Mouse (Mus musculus) megakaryocyte-erythroid progenitor cell, adult 5-6 weeks (primary cell): ENCODE data around the gene Etv3. TPM values are rescaled to one million over a fixed set of nuclear protein-coding genes. Genes with fewer than 3 reads are reported as not detected.
A peak's percentile ranks its signal among the peaks of the same experiment; 100 is the strongest.

Experiments used
- ATAC-seq: replicated peaks from 2 replicates; pipeline ENCODE4 v1.8.0; 2016; ENCODE audit warnings: mild to moderate bottlenecking, inconsistent platforms; ENCODE audit not compliant: severe bottlenecking, poor library complexity, low FRiP score, low TSS enrichment
- total RNA-seq, 2 experiments: library from RNA; stranded (forward) in 1 of 2; stranded (reverse) in 1 of 2; fragments of 200-1000, 215-1000 nt in 1 of 2; fragments of >200 nt in 1 of 2; fragmentation: Nextera tagmentation in 1 of 2; gene quantifications; 2 replicates each; pipeline ENCODE4 v1.2.3; 2014 to 2017

Gene Etv3
- total RNA-seq, 2 experiments from 2014 or later: 8.0 to 8.6 TPM

GRCm38 (mm10) chr3:87511971-87512765 is 13.0 kb upstream of the Etv3 start:
- ATAC-seq: peak; percentile 71

- ATAC-seq: peak; percentile 78
These were observed 9.6 kb upstream of the Etv3 start for GRCm38 (mm10) chr3:87515567-87516081.

GRCm38 (mm10) chr3:87518425-87518824 is 6.8 kb upstream of the Etv3 start:
- ATAC-seq: no peak

DNA sequence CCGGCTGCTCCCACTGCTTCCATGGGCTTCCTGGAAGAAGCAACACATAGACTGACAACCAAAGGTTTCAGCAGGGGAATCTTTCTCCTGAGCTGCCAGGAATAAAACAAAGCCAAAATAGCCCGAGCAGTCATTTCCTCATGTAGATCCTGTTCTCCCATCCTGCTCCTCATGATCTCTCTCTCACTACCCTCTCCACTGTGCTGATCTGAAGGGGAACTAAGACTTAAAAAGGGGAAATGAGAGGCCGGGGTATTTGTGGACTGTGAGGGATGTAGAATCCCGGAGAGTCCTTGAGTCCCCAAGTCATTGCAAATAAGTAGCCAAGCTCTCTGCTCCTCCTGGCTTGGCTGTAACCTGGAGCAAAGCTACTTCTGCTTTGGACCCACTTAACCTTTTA is 4.1 kb upstream of the Etv3 start:
- no peak for ATAC-seq

DNA sequence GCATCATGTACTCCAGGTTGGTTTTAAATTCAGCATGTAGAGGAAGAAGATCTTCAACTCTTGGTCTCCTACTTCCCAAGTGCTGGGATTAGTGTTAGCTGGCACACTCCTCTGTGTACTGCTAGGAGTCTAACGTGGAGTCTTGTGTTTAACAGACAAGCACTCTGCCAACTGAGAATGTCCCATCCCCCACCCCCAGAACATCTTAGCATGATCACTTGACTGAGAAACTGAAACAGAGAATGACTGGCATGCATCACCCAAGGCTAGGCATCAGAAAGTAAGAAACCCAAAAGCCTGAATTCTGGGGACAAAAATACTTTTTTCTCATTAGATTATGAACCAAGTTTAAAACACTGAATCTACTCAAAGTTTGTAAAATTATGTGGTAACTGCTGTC is 3.4 kb upstream of the Etv3 start:
- ATAC-seq: no peak

DNA sequence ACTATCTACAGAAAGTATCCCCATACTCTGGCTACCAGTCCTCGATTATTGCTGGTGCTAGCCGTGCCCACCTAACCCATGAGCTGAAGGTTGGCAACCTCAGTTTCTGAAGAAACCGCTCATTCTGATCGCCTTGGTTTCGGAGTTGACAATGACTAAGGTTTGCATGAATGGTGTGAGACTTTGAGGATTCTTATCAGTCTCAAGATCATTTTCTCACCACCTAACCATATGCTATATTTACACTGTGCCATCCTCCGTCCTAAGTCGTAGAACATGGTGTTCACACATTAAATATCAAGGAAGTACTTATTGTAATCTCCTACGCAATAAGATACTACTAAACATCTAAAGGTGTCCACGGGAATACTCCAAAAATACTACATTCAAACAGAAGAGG is 1.5 kb upstream of the Etv3 start:
- ATAC-seq: no peak

DNA sequence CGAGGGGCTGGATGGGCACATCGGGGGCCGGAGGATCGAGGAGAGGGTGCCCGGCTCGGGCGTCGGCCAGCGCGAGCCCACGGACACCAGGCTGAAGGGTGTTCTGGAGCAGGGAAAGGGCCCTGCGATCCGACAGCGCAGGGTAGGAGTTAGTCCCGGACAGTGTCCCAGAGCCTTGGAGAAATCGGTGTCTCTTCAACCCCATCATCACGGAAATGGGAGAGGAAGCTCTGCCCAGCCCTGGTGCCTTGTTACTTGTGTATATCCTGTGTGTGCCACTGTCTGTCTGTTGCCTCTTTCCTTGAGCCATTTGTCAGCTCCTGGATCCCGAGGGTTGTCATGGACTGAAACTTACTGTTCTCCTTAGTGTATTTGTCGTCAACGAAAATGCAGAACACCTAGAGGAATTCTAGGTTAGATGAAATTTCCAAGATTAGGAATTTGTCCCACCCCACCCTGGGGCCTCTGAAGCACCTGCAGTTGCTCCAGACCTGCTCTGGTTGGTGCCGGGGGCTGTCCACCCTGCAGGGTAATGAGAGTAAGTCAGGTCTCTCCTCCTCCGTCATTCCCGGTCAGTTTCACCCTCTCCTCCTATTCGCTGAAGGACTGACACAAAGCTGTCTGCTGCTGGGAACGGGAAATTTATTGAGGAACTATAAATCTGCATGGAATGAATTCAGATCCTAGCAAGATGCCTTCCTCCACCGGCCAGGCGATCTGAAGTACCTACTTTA is 797 bp downstream of the Etv3 start:
- ATAC-seq: peak; percentile 11; the same call in 1 of the 2 replicates

DNA sequence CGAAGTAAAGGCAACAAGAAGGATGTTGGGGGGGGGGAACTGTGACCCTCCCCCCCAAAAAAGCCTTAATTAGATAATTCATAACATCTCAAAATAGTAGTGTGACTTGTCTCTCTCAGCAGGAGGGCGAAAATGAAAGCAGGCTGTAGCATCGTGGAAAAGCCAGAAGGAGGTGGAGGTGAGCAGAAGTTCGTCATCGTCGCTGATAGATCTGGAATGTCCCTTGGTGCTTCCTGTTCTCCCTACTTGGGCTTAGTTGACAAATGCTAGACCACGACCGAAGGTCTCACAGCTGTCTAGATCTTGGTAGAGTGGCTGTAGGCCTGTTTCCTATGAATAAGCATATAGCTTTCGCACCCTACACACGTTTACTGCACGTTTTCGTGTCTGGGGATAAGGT is 1.9 kb downstream of the Etv3 start:
- no peak for ATAC-seq

DNA sequence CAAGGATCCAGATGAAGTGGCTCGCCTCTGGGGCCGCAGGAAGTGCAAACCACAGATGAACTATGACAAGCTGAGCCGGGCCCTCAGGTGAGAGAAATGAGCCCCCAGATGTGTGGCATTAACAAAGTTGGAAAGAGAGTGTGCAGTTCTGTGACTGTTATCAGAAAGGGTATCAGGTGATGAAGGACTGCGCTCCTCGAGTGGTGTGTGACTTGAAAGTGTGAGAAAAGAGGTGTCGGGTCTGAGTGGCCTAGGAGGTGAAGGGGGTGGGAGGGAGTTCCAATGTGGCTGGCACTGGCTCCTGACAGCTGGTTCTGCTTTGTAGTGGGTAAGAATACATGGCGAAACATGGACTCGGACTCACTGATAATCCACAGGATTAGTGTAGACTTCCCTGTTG is 2.8 kb downstream of the Etv3 start:
- ATAC-seq: no peak

- ATAC-seq: no peak
These were observed 3.6 kb downstream of the Etv3 start for GRCm38 (mm10) chr3:87528841-87529240.

GRCm38 (mm10) chr3:87529568-87529967 is 4.4 kb downstream of the Etv3 start:
- no peak for ATAC-seq

DNA sequence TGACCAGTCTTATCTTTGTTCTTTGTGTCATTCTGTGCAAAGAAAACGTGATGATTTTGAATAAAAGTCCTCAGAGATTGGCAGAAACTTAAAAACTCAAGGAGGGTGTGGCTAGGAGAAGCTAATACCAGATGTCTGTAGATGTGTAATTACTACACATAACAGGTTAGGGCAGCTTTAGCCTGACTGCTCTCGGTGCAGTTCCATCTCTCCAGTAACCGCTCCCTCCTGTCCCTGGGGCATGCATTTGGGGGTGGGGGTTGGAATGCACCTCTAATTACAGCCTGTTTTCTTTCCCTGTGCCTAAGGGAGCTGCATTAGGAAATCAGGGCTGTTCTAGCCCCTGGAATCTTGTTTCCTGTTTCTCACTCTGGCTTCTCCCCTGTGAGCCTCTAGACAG is 5.0 kb downstream of the Etv3 start:
- no peak for ATAC-seq

DNA sequence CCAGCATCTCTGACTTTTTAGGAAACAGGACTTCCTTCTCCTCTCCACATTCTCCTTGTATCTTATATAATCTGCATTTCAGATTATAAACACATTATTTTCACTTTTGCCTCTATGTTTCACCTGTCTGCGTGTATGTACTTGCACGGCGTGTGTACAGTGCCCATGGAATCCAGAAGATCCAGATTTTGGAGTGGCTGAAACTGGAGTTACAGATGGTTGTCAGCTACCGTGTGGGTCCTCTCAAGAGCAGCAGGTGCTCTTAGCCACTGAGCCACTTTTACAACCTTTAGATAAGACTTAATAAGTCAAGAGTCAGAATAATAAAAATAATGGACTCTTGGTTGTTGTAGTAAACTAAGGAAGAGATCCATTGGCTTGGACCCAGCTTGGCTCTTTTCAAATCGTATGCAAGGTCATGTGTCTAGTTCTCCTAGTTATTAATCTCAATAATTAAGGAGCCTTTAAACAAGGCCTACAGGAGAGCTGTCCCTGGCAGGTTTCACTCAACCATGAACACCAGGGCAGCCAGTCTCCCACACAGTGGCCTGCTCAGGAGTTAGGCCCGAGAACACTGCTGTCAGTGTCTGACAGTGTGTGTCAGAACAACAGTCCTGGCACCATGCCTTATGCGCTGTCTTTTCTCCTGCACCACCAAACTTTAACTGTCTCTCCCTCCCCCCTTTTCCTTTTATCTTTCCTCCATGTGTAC is 8.6 kb downstream of the Etv3 start:
- ATAC-seq: no peak

DNA sequence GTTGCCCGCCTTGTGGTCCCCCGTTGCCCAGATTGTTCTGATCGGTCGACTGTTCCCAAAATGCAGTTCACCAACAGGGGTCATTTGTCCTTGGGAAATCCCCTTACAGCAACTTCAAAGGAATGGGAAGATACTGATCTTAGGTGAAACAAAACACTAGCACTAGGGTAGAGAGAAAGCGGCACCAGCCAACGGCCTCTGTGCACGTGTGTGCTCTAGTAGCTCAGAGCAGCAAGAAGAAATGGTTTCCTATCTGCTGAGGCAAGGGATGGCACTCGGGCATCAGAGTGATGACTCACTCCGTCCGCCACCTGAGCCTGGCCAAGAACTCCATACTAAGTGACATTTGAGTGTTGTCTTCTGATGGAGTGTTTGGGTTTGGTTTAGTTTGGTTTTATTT is 12.8 kb downstream of the Etv3 start:
- ATAC-seq: no peak

DNA sequence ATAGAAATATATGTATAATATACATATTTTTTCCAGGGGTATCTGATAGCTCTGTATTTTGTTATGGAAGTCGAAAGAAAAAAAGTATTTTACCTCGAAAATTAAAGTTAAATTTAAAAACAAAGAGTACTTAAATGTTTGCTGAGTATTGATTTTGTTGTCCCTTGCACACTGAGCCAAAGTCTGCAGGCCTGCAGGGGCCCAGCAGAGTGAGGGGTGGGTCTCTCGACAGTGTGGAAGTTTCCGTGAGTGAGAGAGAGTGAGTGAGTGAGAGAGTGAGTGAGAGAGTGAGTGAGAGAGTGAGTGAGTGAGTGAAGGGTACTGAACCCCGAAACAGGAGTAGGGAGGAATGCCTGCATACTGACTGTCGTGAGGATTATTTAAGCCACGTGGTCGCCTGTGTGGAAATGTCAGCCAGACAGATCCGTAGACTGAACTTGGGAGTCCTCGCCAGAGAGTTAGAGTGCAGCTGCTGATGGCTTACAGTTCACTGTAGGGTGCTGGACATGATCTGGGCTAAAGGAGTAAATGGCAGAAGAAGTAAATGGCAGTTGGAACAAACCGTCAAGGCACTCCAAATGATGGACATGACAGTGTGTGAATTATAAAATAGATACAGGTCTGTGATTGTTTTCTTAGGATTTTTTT is 14.9 kb downstream of the Etv3 start:
- ATAC-seq: no peak

DNA sequence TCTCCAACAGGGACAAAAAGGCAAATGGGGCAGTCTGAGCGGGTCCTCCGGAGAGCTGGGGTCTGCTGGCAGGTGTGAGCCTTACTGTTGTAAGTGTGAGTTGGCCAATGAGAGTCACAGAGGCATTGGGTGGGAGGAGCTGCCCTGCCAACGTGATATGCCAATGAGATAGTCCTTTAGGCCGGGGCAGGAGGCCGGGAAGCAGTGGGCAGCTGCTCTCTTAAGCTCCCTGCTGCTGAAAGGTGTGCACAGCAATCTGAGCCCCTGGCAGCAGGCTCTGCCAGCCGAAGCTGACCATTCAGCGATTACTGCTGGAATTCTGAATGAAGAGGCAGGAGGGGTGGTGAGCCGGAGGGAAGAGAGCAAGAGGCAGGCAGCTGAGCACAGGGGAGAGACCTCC is 15.5 kb downstream of the Etv3 start:
- ATAC-seq: no peak

- no peak for ATAC-seq
These were observed 17.4 kb downstream of the Etv3 start for GRCm38 (mm10) chr3:87542481-87543215.

- no peak for ATAC-seq
These were observed 20.3 kb downstream of the Etv3 start for GRCm38 (mm10) chr3:87545554-87545953.

DNA sequence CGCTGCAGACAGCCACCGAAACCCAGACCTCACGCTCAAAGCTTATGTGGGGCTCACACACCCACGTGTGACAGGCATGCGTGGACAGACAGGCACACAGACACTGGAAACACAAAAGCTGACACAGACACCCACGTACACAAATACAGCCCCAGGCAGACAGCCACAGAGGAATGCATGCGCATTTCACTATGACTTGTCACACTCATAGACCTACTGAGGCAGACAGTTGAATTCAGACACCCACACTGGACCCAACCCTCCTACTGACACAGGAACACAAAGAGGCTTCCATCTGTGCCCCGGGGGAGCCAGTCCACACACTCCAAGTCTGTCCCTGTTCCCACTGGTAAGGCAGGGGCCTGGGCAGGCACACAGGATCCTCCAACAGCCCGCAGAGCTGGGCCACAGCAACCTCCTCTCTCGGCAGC is 21.1 kb downstream of the Etv3 start:
- no peak for ATAC-seq
